Mouse (Mus musculus) kidney, adult 2 months (tissue): Measurements from ENCODE around the gene Trpc4ap. TPM values are rescaled to one million over a fixed set of nuclear protein-coding genes. Genes with fewer than 3 reads are reported as not detected.

Experiments used
- DNase-seq: peaks from one replicate; pipeline ENCODE4 v3.0.0; 2021
- H3K27ac ChIP-seq: fragments of 200-500 bp; 2 replicates; pipeline ENCODE4 v1.5.1; 2012; ENCODE audit warnings: low read depth, low read length, control low read depth, inconsistent platforms; ENCODE audit not compliant: insufficient read depth
- H3K27me3 ChIP-seq: fragments of 200-500 bp; replicated peaks from 2 replicates; pipeline ENCODE4 v1.6.1; 2012; ENCODE audit warnings: mild to moderate bottlenecking, moderate library complexity, low read length, inconsistent platforms; ENCODE audit not compliant: control insufficient read depth, insufficient read depth
- H3K36me3 ChIP-seq: fragments of 200-500 bp; 2 replicates; pipeline ENCODE4 v1.6.1; 2012; ENCODE audit warnings: mild to moderate bottlenecking, moderate library complexity, low read length, inconsistent platforms; ENCODE audit not compliant: control insufficient read depth, insufficient read depth
- H3K4me1 ChIP-seq: fragments of 200-500 bp; 2 replicates; pipeline ENCODE4 v1.6.1; 2011; ENCODE audit warnings: low read length; ENCODE audit not compliant: control insufficient read depth, insufficient read depth
- H3K4me3 ChIP-seq: fragments of 200-500 bp; 2 replicates; pipeline ENCODE4 v1.5.1; 2011; ENCODE audit warnings: mild to moderate bottlenecking, low read depth, low read length, control low read depth; ENCODE audit not compliant: insufficient read depth
- CTCF ChIP-seq: fragments of 200-500 bp; conservative IDR thresholded peaks from 2 replicates; pipeline ENCODE4 v1.5.1; 2011; ENCODE audit warnings: low read depth, mild to moderate bottlenecking, control low read depth, low read length, moderate library complexity, mixed read lengths; ENCODE audit not compliant: insufficient read depth, insufficient read length
- POLR2A ChIP-seq: fragments of 200-500 bp; IDR thresholded peaks from one replicate; pipeline ENCODE4 v1.6.1; 2011; ENCODE audit warnings: low read depth, low read length, control low read depth
- WGBS: fragments of 180-500 bp; shearing (Covaris S2); methylation state at CpG from one replicate; pipeline ENCODE4 v1.1.7; 2018; 5-methylcytosine and 5-hydroxymethylcytosine counted together
- polyA plus RNA-seq: library from polyadenylated mRNA; depleted of rRNA; stranded (reverse); fragments of >200 nt; gene quantifications from 2 replicates; pipeline ENCODE4 v1.2.3, GENCODE M21; 2012

Trpc4ap gene
- polyA plus RNA-seq, 1 experiment, result 110 TPM

DNA sequence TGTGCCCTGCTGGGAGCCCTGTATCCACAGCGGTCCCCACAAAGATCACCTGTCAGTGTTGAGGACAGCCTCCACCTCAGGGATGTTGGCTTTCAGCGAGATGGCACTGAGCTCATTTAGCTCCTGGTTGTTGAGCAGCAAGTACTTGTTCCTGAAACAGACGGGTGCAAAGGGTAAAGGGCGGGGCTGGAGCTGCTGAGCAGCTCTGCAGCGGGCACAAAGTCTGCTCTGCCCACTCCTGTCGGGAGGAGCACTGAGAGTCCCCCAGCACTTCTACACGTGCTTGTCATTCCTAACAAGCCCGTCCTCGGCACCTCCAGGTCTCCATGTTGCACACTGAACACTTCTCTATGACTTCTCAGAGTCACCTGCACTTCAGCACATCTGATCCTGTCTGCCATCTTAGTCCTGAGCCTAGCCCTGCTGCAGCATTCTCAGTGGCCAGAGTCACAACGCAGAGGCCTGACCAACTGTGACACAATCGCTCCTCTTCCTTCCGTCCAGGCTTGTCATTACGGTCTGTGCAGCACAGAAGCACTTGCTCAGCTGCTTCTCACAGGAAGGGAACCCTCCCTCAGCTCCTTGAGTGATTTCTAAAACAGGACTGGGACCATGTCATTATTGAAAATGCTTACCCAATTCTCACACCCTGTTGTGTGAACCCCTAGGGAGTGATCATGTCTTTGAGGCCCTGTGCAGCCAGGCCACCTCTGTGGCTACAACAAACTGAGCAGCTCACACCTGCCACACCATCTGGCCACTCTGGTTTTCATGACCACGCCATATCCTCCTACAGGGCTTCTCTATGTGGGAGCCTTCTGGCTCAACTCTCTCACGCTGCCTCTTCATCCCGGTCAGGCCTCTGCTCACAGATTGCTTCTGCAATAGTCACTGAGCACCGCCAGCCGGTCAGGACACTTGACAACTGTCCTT, 50.4 kb downstream of the Trpc4ap start:
- 63% methylated on average over 18 of the region's 18 CpGs for WGBS
- no peak overlapping the region for H3K4me3 ChIP-seq
- peaks cover 1% of the 10 kb centered on the region; the same call in 1 of the 2 replicates for H3K36me3 ChIP-seq
- H3K4me1 ChIP-seq, result peaks cover 5% of the 10 kb centered on the region; the same call in 1 of the 2 replicates
- DNase-seq, result peak; percentile 86
- TF ChIP-seq CTCF, result no peak
- TF ChIP-seq POLR2A, result no peak
- H3K27ac ChIP-seq, result no peak overlapping the region
- no peaks in the 10 kb centered on the region for H3K27me3 ChIP-seq

DNA sequence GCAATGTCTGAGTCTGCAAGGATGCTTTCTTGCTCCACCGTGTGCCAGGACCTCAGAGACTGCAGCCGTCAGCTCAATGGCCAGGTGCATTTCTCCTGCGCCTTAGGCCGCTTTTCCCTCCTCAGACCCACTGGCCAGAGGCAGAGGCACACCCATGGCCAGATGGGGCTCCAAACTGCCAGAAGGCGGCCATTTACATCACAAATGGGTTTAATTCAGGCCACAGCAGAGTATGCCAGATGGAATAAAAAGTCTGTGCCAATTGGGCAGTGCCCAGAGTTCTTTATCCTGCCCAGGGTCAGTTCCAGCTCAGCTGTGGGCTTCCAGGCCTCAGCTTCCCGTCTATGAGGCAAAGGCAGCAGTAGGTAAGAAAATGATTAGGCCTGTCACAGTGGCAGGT, 51.5 kb downstream of the Trpc4ap start:
- WGBS, result 82% methylated on average over 6 of the region's 6 CpGs
- no peak overlapping the region for H3K4me3 ChIP-seq
- peaks cover 5% of the 10 kb centered on the region; the same call in 1 of the 2 replicates for H3K4me1 ChIP-seq
- H3K27me3 ChIP-seq, result no peaks in the 10 kb centered on the region
- H3K27ac ChIP-seq, result no peak overlapping the region
- no peak for DNase-seq
- no peak for TF ChIP-seq POLR2A
- no peak for TF ChIP-seq CTCF
- peaks cover 1% of the 10 kb centered on the region; the same call in 1 of the 2 replicates for H3K36me3 ChIP-seq

DNA sequence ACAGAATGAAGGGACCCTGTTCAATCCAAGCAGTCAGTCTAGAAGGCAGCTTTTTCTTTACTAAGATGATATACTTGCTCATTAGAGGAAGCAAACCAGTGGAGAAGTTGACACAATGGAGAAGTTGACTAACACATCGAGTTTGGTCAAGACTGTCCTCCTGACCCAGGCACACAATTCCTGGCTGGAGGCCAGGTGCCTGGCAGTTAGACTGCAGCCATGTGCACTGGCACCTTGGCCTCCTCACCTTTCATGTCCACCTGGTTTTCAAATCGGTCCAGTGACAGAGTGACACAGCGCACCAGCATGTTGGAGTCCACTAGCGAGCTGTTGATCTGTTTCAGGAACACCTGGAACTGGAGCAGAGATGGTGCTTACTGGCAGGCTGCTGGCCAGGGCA, 54.8 kb downstream of the Trpc4ap start:
- no peak overlapping the region for H3K27ac ChIP-seq
- 64% methylated on average over 4 of the region's 4 CpGs for WGBS
- peak; percentile 40 for DNase-seq
- TF ChIP-seq POLR2A (no peak), CTCF (no peak)
- H3K27me3 ChIP-seq, result no peaks in the 10 kb centered on the region
- no peaks in the 10 kb centered on the region; the same call in 1 of the 2 replicates for H3K36me3 ChIP-seq
- peaks cover 5% of the 10 kb centered on the region; the same call in 1 of the 2 replicates for H3K4me1 ChIP-seq
- H3K4me3 ChIP-seq, result no peak overlapping the region

DNA sequence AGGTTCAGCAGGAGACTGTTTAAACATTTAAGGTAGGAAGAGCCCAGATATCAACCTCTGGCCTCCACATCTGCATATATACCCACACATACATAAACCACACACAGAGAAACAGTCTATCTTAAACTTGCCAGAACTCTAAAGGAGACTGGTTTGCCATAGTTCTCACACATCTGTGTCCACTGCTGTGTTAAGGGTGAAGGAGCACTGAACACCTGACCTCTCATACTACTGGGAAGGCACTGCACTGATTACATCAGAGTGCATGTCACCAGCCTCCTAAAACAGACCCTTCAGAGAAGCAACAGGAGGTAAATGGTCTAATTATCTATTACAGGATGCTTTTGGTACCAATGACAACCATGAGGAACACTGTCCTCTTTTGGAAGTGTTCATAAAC, 55.3 kb downstream of the Trpc4ap start:
- peaks cover 3% of the 10 kb centered on the region; the same call in 1 of the 2 replicates for H3K4me1 ChIP-seq
- no peaks in the 10 kb centered on the region; the same call in 1 of the 2 replicates for H3K36me3 ChIP-seq
- no peaks in the 10 kb centered on the region for H3K27me3 ChIP-seq
- H3K27ac ChIP-seq, result no peak overlapping the region
- no peak for DNase-seq
- no peak overlapping the region for H3K4me3 ChIP-seq
- TF ChIP-seq CTCF, result no peak
- no peak for TF ChIP-seq POLR2A

DNA sequence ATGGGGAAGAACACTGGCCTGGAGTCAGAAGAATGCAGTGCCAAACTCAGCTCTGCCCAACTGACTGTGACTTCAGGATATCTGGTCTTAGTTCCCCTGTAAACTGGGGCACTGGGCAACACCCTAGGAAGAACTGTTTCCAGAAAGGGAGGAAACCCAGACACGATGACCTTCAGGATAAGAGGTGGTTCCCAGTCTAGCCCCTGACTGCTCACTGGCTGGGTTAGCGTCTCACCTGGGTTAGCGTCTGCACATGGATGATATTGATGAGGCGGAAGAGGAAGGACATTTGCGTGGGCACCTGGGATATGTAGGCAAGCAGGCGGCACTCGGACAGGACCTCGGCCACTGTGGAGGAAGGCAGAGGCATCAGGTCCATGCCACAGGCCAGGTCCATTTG, 56.2 kb downstream of the Trpc4ap start:
- DNase-seq, result no peak
- Histone ChIP-seq H3K27ac (no peak overlapping the region), H3K36me3 (no peaks in the 10 kb centered on the region; the same call in 1 of the 2 replicates), H3K4me1 (no peaks in the 10 kb centered on the region), H3K27me3 (no peaks in the 10 kb centered on the region), H3K4me3 (no peak overlapping the region)
- no peak for TF ChIP-seq POLR2A
- TF ChIP-seq CTCF, result no peak
- 93% methylated on average over 8 of the region's 8 CpGs for WGBS

DNA sequence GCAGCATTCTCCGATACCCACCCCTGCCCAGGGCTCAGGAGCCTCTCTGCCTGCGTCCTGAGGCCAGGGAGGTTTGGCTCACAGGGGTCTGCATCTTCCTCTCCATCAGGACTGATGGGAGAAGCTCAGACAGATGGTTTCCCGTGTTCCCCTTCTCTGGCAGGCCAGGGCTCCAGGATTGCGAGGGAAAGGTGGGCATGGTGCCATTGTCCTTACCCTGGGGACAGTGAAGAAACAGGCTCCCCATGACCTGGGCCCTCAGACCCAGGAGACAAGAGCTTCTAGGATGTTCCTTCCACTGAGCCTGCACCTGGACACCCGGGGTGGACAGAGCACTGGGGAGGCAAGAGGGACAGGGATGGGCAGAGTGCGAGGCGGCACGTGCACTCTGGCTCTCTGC, 57.6 kb downstream of the Trpc4ap start:
- no peak for DNase-seq
- Histone ChIP-seq H3K36me3 (no peaks in the 10 kb centered on the region; the same call in 1 of the 2 replicates), H3K27ac (no peak overlapping the region), H3K4me3 (no peak overlapping the region), H3K4me1 (no peaks in the 10 kb centered on the region), H3K27me3 (no peaks in the 10 kb centered on the region)
- WGBS, result 86% methylated on average over 8 of the region's 8 CpGs
- TF ChIP-seq POLR2A (no peak), CTCF (no peak)

DNA sequence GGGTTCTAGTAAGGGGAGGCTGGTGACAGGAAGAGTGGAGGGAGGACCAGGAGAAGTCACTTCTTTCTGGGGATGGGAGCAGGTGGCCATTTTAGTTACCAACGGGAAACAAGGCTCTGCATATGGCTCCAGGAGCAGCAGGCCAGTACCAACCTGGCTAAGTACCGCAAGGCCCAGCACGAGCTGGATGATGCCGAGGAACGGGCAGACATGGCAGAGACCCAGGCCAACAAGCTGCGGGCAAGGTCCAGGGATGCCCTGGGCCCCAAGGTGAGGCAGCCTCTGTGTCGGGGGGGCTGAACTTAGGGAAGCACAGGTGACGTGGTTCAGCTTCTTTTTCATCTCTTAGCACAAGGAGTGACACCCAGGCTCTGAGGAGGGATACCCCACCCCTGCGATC, 58.5 kb downstream of the Trpc4ap start:
- no peak for DNase-seq
- no peaks in the 10 kb centered on the region for H3K4me1 ChIP-seq
- no peaks in the 10 kb centered on the region for H3K27me3 ChIP-seq
- no peak overlapping the region for H3K27ac ChIP-seq
- TF ChIP-seq CTCF (no peak), POLR2A (no peak)
- H3K36me3 ChIP-seq, result no peaks in the 10 kb centered on the region; the same call in 1 of the 2 replicates
- H3K4me3 ChIP-seq, result no peak overlapping the region
- WGBS, result 89% methylated on average over 9 of the region's 9 CpGs
